Mouse (Mus musculus) thymus, adult 2 months (tissue): ENCODE measurements around the gene Axin1.

Source experiments
- CTCF ChIP-seq: fragments of 200-500 bp; IDR thresholded peaks from 2 replicates; pipeline ENCODE4 v1.5.1; 2012; ENCODE audit warnings: mild to moderate bottlenecking, control low read depth, low read length, moderate library complexity, borderline replicate concordance; ENCODE audit not compliant: control insufficient read depth, poor library complexity, insufficient read depth; ENCODE audit errors: extremely low read depth
- POLR2A ChIP-seq: fragments of 200-500 bp; IDR thresholded peaks from 2 replicates; pipeline ENCODE4 v1.6.1; 2012; ENCODE audit warnings: mild to moderate bottlenecking, low read length, control low read depth, moderate library complexity; ENCODE audit not compliant: control insufficient read depth, poor library complexity, insufficient read depth; ENCODE audit errors: extremely low read depth

- no peak for TF ChIP-seq POLR2A
- no peak for TF ChIP-seq CTCF
Observed at GRCm38 (mm10) chr17:26131062-26131732, 7.3 kb upstream of the Axin1 start.
